Mouse (Mus musculus): Measurements from ENCODE around the gene Timp3.
A peak's percentile ranks its signal among the peaks of the same experiment; 100 is the strongest.

Timp3 gene

GRCm38 (mm10) chr10:86389357-86389756 lies 89.2 kb downstream of the Timp3 start:
- DNase-seq, result no peak

GRCm38 (mm10) chr10:86389913-86390312 lies 89.7 kb downstream of the Timp3 start:
- DNase-seq, result no peak

- DNase-seq, result no peak
Measured at GRCm38 (mm10) chr10:86392399-86392798, 92.2 kb downstream of the Timp3 start.

- DNase-seq, result no peak
Measured at GRCm38 (mm10) chr10:86397577-86398346, 97.6 kb downstream of the Timp3 start.

- peak; percentile 33 to 66 for DNase-seq
Measured at GRCm38 (mm10) chr10:86398347-86398720, 98.2 kb downstream of the Timp3 start.

Data from kidney, adult 8-10 months (tissue).